Mouse (Mus musculus): Measurements from ENCODE around the gene Lamb1.

Lamb1 gene

GRCm38 (mm10) chr12:31265005-31265721 lies at the start of gene Lamb1:
Gene Lamb1, plus strand, starts transcription at chr12:31265234.
- no peak for DNase-seq (ENCODE audit: low read depth in 2 of 2, low spot score in 2 of 2)

- DNase-seq (ENCODE audit: low read depth in 2 of 2, low spot score in 2 of 2): no peak
Observed at GRCm38 (mm10) chr12:31217232-31217631, 47.8 kb upstream of the Lamb1 start.

- no peak for DNase-seq (ENCODE audit: low read depth in 2 of 2, low spot score in 2 of 2)
Observed at GRCm38 (mm10) chr12:31218774-31219173, 46.3 kb upstream of the Lamb1 start.

- DNase-seq (ENCODE audit: low read depth in 2 of 2, low spot score in 2 of 2): no peak
Observed at GRCm38 (mm10) chr12:31221522-31221921, 43.5 kb upstream of the Lamb1 start.

- no peak for DNase-seq (ENCODE audit: low read depth in 2 of 2, low spot score in 2 of 2)
Observed at GRCm38 (mm10) chr12:31222282-31222681, 42.8 kb upstream of the Lamb1 start.

GRCm38 (mm10) chr12:31222741-31223140 lies 42.3 kb upstream of the Lamb1 start:
- no peak for DNase-seq (ENCODE audit: low read depth in 2 of 2, low spot score in 2 of 2)

GRCm38 (mm10) chr12:31225451-31225850 lies 39.6 kb upstream of the Lamb1 start:
- DNase-seq (ENCODE audit: low read depth in 2 of 2, low spot score in 2 of 2): no peak

- no peak for DNase-seq (ENCODE audit: low read depth in 2 of 2, low spot score in 2 of 2)
Observed at GRCm38 (mm10) chr12:31227167-31227566, 37.9 kb upstream of the Lamb1 start.

GRCm38 (mm10) chr12:31228878-31229277 lies 36.2 kb upstream of the Lamb1 start:
- no peak for DNase-seq (ENCODE audit: low read depth in 2 of 2, low spot score in 2 of 2)

- no peak for DNase-seq (ENCODE audit: low read depth in 2 of 2, low spot score in 2 of 2)
Observed at GRCm38 (mm10) chr12:31232635-31233034, 32.4 kb upstream of the Lamb1 start.

GRCm38 (mm10) chr12:31235018-31235417 lies 30.0 kb upstream of the Lamb1 start:
- no peak for DNase-seq (ENCODE audit: low read depth in 2 of 2, low spot score in 2 of 2)

- no peak for DNase-seq (ENCODE audit: low read depth in 2 of 2, low spot score in 2 of 2)
Observed at GRCm38 (mm10) chr12:31236861-31237595, 28.0 kb upstream of the Lamb1 start.

GRCm38 (mm10) chr12:31239031-31239583 lies 25.9 kb upstream of the Lamb1 start:
- DNase-seq (ENCODE audit: low read depth in 2 of 2, low spot score in 2 of 2): no peak

GRCm38 (mm10) chr12:31239798-31240197 lies 25.2 kb upstream of the Lamb1 start:
- no peak for DNase-seq (ENCODE audit: low read depth in 2 of 2, low spot score in 2 of 2)

- DNase-seq (ENCODE audit: low read depth in 2 of 2, low spot score in 2 of 2): no peak
Observed at GRCm38 (mm10) chr12:31240470-31240869, 24.6 kb upstream of the Lamb1 start, which contains the start of gene Gm6993. Gene Gm6993, plus strand, starts transcription at chr12:31240770.

- no peak for DNase-seq (ENCODE audit: low read depth in 2 of 2, low spot score in 2 of 2)
Observed at GRCm38 (mm10) chr12:31241595-31242342, 23.3 kb upstream of the Lamb1 start.

- DNase-seq (ENCODE audit: low read depth in 2 of 2, low spot score in 2 of 2): no peak
Observed at GRCm38 (mm10) chr12:31244001-31244400, 21.0 kb upstream of the Lamb1 start.

GRCm38 (mm10) chr12:31244691-31245090 lies 20.3 kb upstream of the Lamb1 start:
- DNase-seq (ENCODE audit: low read depth in 2 of 2, low spot score in 2 of 2): no peak

- no peak for DNase-seq (ENCODE audit: low read depth in 2 of 2, low spot score in 2 of 2)
Observed at GRCm38 (mm10) chr12:31246153-31246552, 18.9 kb upstream of the Lamb1 start.

GRCm38 (mm10) chr12:31246615-31247014 lies 18.4 kb upstream of the Lamb1 start:
- DNase-seq (ENCODE audit: low read depth in 2 of 2, low spot score in 2 of 2): no peak

- DNase-seq (ENCODE audit: low read depth in 2 of 2, low spot score in 2 of 2): no peak
Observed at GRCm38 (mm10) chr12:31248165-31248564, 16.9 kb upstream of the Lamb1 start.

Measured in CD8-positive naive resting alpha-beta T cell, adult 2 months (primary cell).